Mouse (Mus musculus) kidney, embryonic 16.5 days (tissue): ENCODE data around the gene Car15. TPM values are rescaled to one million over a fixed set of nuclear protein-coding genes. Genes with fewer than 3 reads are reported as not detected.

Source experiments
- ATAC-seq: fragments of 200-750 bp; cut with Nextera tagmentation; 2 replicates; pipeline ENCODE4 v1.8.0; 2017; ENCODE audit warnings: moderate TSS enrichment; ENCODE audit not compliant: low FRiP score, low TSS enrichment
- H3K27ac ChIP-seq: fragments of 300-500 bp; sonication (generic); 2 replicates; pipeline ENCODE4 v1.5.1; 2014; ENCODE audit warnings: low read length
- H3K27me3 ChIP-seq: fragments of 300-500 bp; sonication (generic); 2 replicates; pipeline ENCODE4 v1.6.1; 2014; ENCODE audit warnings: low read length, control low read depth, mixed read lengths; ENCODE audit not compliant: insufficient read depth
- H3K36me3 ChIP-seq: fragments of 300-500 bp; sonication (generic); 2 replicates; pipeline ENCODE4 v1.6.1; 2014; ENCODE audit warnings: low read length, control low read depth, mixed read lengths; ENCODE audit not compliant: insufficient read depth
- H3K4me1 ChIP-seq: fragments of 300-500 bp; sonication (generic); 2 replicates; pipeline ENCODE4 v1.6.1; 2014; ENCODE audit warnings: low read length, control low read depth, mixed read lengths; ENCODE audit not compliant: insufficient read depth
- H3K4me2 ChIP-seq: fragments of 300-500 bp; sonication (generic); replicated peaks from 2 replicates; pipeline ENCODE4 v1.6.1; 2014; ENCODE audit warnings: low read depth, low read length
- H3K4me3 ChIP-seq: fragments of 300-500 bp; sonication (generic); 2 replicates; pipeline ENCODE4 v1.5.1; 2014; ENCODE audit warnings: mild to moderate bottlenecking, low read length
- H3K9ac ChIP-seq: fragments of 300-500 bp; sonication (generic); replicated peaks from 2 replicates; pipeline ENCODE4 v1.6.1; 2014; ENCODE audit warnings: low read length
- H3K9me3 ChIP-seq: fragments of 300-500 bp; sonication (generic); 2 replicates; pipeline ENCODE4 v1.6.1; 2016; ENCODE audit warnings: low read length, control low read depth
- WGBS: fragments of 180-500 bp; shearing (Covaris S2); extraction: QIAGEN DNeasy Blood & Tissue Kit; methylation state at CpG from one replicate; pipeline ENCODE4 v1.1.7; 2014; 5-methylcytosine and 5-hydroxymethylcytosine counted together
- polyA plus RNA-seq: library from polyadenylated mRNA; unstranded; fragments of >200 nt; fragmentation: Nextera tagmentation; extraction: Ambion mirVana; gene quantifications from 2 replicates; pipeline ENCODE4 v1.2.1, GENCODE M21; 2015

Car15 gene
- polyA plus RNA-seq, 1 experiment from 2014 or later: 48.6 TPM

DNA sequence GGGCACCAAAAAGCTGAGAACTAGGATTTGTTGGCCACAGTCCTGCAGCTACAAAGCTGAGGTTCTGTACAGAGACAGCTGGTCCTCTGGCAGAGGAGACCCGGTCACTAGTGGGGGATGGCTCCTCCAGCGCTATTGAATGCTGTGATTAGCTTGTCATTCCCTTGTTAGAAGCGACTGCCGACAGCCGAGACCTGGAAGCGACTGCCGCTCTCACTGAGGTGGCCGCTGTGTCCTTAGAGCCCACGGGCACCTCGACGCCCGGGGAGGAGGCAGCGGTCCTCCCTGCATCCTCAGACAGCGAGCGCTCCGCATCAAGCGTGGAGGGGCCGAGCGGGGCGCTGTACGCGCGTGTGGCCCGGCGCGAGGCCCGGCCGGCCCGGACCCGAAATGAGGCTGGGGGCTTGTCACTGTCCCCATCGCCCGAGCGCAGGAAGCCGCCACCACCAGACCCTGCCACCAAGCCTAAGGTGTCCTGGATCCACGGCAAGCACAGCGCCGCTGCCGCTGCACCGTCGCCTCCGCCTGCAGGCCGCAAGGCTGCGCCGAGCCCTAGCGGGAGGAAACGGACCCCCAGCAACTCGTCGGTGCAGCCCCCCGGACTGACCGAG is 31.5 kb downstream of the Car15 start:
- H3K27ac ChIP-seq: no peak overlapping the region
- peak overlapping the region; percentile 45 for H3K4me3 ChIP-seq
- 5% methylated on average over 47 of the region's 50 CpGs for WGBS
- peaks cover 67% of the 10 kb centered on the region for H3K4me1 ChIP-seq
- 0 out of 2 replicates have a peak, but pooled peaks cover 5% of the 10 kb centered on the region for H3K36me3 ChIP-seq
- H3K9me3 ChIP-seq: no peaks in the 10 kb centered on the region
- no peak for ATAC-seq
- peaks cover 53% of the 10 kb centered on the region for H3K27me3 ChIP-seq
- H3K4me2 ChIP-seq: peak overlapping the region; percentile 71
- H3K9ac ChIP-seq: peak overlapping the region; percentile 53

DNA sequence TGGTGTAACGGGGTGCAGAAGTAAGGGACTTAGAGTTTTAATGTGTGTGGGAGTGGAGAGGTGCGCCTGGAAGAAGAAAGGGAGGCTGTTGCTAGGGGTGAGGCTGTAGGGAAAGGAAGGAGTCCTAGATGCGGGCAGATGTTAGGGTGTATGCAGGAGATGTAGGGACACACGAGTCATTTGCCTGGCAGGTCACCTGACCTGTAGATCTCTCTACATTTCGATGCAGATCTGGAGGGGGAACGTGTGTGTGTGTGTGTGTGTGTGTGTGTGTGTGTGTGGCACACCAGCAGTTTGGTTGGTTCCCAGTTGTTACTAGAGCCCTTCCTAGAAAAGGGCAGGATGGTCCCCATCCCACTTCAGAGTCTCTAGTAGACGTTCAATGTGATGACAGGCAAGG is 33.2 kb downstream of the Car15 start:
- Histone ChIP-seq H3K27me3 (peaks cover 62% of the 10 kb centered on the region), H3K4me3 (peak overlapping the region; percentile 42), H3K4me2 (peak overlapping the region; percentile 62), H3K36me3 (0 out of 2 replicates have a peak, but pooled peaks cover 5% of the 10 kb centered on the region), H3K4me1 (peaks cover 69% of the 10 kb centered on the region), H3K9ac (0 out of 2 replicates have a peak overlapping the region, but pooled peaks have one; percentile 34), H3K27ac (no peak overlapping the region), H3K9me3 (no peaks in the 10 kb centered on the region)
- no peak for ATAC-seq
- WGBS: 21% methylated on average over 7 of the region's 7 CpGs

DNA sequence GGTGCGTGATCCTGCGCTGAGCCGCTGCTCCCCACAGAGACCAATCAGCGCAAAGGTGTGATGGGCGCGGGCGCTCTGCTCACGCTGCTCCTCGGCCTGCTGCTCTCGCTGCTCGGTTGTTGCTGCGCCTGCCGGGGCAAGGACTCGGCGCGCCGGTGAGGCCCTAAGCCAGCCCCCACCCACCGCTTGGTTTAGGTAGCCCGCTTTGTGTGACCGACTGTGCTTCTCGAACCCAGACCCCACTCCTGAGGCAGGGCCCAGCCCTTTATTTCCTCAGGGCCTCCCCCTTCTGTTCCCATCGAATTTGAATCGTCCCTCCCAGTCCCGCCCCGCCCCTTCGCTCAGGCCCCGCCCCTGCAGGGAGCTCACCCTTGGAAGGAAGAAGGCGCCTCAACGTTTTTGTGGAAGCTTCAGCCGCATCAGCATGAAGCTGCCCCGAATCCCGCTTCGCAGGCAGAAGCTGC is 33.7 kb downstream of the Car15 start:
- peaks cover 69% of the 10 kb centered on the region for H3K4me1 ChIP-seq
- WGBS: 7% methylated on average over 33 of the region's 33 CpGs
- peaks cover 67% of the 10 kb centered on the region for H3K27me3 ChIP-seq
- no peak overlapping the region for H3K27ac ChIP-seq
- ATAC-seq: peak; percentile 15; the same call in 1 of the 2 replicates
- peak overlapping the region; percentile 34; the same call in 1 of the 2 replicates for H3K9ac ChIP-seq
- no peaks in the 10 kb centered on the region for H3K9me3 ChIP-seq
- H3K4me2 ChIP-seq: peak overlapping the region; percentile 62
- H3K36me3 ChIP-seq: 0 out of 2 replicates have a peak, but pooled peaks cover 5% of the 10 kb centered on the region
- H3K4me3 ChIP-seq: peak overlapping the region; percentile 42

DNA sequence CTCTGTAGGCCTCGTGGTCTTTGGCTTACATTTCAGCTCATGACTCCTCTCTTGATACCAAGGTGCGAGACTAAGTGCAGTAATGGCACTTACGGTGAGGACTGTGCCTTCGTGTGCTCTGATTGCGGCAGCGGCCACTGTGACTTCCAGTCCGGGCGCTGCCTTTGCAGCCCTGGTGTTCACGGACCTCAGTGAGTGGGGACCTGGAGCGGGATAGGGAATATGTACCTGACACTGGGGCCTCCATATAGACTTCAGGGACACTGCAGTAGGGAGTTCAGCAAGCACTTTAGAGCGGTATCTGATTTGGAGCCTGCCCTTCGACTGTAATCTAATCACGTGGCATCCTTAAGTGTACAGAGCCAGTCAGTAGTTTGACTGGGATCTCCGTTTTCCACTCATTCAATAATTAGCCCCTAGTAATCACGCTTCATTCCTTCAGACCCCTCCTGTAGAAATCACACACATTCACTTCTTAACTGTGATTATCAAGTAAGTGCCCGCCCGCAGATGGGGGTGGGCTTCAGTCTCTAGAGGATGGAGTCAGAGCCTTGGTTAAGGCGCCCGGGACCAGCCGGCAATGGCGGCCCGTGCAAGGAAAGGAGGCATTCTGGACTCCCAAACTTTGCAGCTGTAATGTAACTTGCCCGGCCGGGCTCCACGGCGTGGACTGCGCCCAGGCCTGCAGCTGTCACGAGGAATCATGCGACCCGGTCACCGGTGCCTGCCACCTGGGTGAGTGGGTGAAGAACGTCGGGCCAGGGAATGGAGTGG is 34.3 kb downstream of the Car15 start:
- 29% methylated on average over 33 of the region's 33 CpGs for WGBS
- peak overlapping the region; percentile 27; the same call in 1 of the 2 replicates for H3K9ac ChIP-seq

DNA sequence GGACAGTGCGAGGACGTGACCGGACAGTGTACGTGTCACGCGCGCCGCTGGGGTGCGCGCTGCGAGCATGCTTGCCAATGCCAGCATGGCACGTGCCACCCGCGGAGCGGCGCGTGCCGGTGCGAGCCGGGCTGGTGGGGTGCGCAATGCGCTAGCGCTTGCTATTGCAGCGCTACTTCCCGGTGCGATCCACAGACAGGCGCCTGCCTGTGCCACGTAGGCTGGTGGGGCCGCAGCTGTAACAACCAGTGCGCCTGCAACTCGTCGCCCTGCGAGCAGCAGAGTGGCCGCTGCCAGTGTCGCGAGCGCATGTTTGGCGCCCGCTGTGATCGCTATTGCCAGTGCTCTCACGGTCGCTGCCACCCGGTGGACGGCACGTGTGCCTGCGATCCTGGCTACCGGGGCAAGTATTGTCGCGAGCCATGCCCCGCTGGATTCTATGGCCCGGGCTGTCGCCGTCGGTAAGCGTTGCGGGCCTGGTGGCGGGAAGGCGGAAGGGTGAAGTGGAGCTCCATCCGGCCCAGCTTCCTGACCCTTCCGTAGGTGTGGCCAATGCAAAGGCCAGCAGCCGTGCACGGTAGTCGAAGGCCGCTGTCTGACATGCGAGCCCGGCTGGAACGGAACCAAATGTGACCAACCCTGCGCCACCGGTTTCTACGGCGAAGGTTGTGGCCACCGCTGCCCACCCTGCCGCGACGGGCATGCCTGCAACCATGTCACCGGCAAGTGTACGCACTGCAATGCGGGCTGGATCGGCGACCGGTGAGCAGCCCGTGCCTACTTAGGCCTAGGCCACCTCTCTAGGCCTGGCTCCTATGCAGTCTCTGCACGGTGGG is 35.1 kb downstream of the Car15 start:
- no peak for ATAC-seq
- H3K9me3 ChIP-seq: no peaks in the 10 kb centered on the region
- peaks cover 77% of the 10 kb centered on the region for H3K27me3 ChIP-seq
- H3K4me1 ChIP-seq: peaks cover 80% of the 10 kb centered on the region
- 0 out of 2 replicates have a peak, but pooled peaks cover 5% of the 10 kb centered on the region for H3K36me3 ChIP-seq
- WGBS: 11% methylated on average over 83 of the region's 83 CpGs
- H3K9ac ChIP-seq: peak overlapping the region; percentile 24
- no peak overlapping the region for H3K27ac ChIP-seq
- H3K4me3 ChIP-seq: peak overlapping the region; percentile 44
- peak overlapping the region; percentile 53 for H3K4me2 ChIP-seq

More for the DNA sequence above, 34.3 kb downstream of the Car15 start:
- Histone ChIP-seq H3K9me3 (no peaks in the 10 kb centered on the region), H3K4me3 (peak overlapping the region; percentile 44), H3K4me2 (peak overlapping the region; percentile 62), H3K36me3 (0 out of 2 replicates have a peak, but pooled peaks cover 5% of the 10 kb centered on the region), H3K27ac (no peak overlapping the region), H3K27me3 (peaks cover 73% of the 10 kb centered on the region), H3K4me1 (peaks cover 72% of the 10 kb centered on the region)
- no peak for ATAC-seq

DNA sequence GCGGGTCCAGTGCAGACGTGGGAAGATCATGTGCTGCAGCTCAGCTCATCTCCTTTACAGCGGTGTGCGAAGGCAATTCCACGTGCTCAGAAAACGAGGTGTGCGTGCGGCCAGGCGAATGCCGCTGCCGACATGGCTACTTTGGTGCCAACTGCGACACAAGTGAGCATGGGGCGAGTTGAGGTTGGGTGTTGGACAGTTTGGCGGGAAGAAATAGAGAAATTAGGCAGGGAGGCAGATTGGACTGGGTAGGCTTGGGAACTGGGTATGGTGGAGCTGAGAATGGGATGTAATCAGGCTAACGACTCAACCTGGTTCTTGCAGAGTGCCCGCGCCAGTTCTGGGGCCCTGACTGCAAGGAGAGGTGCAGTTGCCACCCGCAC is 35.7 kb downstream of the Car15 start:
- Histone ChIP-seq H3K4me3 (peak overlapping the region; percentile 44), H3K4me1 (peaks cover 79% of the 10 kb centered on the region), H3K9ac (peak overlapping the region; percentile 24; the same call in 1 of the 2 replicates), H3K36me3 (0 out of 2 replicates have a peak, but pooled peaks cover 5% of the 10 kb centered on the region), H3K4me2 (peak overlapping the region; percentile 53), H3K9me3 (no peaks in the 10 kb centered on the region), H3K27me3 (peaks cover 80% of the 10 kb centered on the region), H3K27ac (no peak overlapping the region)
- ATAC-seq: no peak
- WGBS: 26% methylated on average over 18 of the region's 18 CpGs

DNA sequence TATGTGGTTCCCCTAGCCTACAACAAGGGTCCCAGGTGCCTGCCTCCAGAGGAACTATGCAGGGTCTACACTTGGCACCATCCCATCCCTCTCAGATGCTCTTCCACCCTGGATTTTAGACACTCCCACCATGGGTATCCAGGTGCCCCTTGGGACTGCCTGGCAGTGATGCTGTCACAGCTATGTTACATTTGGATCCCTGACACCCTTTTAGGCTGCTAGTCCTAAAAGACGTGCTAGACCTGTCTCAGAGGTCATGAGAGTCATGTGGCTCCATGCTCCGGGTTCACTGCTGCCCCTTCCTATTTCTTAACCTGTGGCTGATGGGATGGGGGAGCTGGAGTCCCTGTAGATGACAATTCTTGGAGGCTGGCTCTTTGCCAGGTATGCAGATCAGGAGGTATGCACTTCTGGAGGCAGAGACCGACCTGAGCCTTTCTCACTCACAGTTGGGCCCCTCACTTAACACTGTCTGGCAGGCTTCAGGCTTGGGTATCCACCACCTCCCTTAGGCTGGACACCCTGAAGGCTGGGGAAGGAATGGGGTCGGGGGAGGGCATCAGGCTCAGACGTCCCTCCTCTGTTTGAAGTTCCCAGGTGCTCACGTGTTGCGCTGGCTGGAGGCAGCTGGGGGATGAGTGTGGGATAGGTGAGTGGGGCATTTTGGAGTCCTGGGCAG is 36.2 kb downstream of the Car15 start:
- H3K36me3 ChIP-seq: 0 out of 2 replicates have a peak, but pooled peaks cover 5% of the 10 kb centered on the region
- no peak overlapping the region for H3K4me2 ChIP-seq
- no peak for ATAC-seq
- no peak overlapping the region for H3K4me3 ChIP-seq
- H3K27ac ChIP-seq: no peak overlapping the region
- H3K27me3 ChIP-seq: peaks cover 81% of the 10 kb centered on the region
- H3K9me3 ChIP-seq: no peaks in the 10 kb centered on the region
- 11% methylated on average over 7 of the region's 7 CpGs for WGBS
- no peak overlapping the region for H3K9ac ChIP-seq
- H3K4me1 ChIP-seq: peaks cover 79% of the 10 kb centered on the region

DNA sequence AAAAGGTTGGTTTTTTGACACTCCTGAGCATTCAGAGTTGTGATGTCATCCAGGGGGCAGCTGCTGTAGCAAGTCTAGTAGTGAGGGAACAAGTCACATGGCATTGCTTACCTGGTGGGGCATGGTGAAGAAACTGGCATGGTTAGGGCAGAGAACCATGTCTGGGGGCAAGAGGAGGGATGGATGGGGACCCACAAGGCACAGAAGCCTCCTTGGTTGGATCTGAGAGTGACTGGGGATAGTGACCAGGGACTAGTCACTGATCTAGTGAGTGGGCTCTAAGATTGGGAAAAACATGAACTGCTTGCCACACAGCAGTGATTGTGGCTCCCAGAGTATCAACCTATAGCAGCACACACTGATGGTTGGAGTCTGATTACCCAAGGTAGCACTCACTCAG is 38.6 kb downstream of the Car15 start:
- ATAC-seq: no peak
- H3K4me1 ChIP-seq: peaks cover 67% of the 10 kb centered on the region
- H3K27ac ChIP-seq: no peak overlapping the region
- H3K9me3 ChIP-seq: no peaks in the 10 kb centered on the region
- peaks cover 65% of the 10 kb centered on the region for H3K27me3 ChIP-seq
- 0 out of 2 replicates have a peak, but pooled peaks cover 5% of the 10 kb centered on the region for H3K36me3 ChIP-seq
- no peak overlapping the region for H3K9ac ChIP-seq
- peak overlapping the region; percentile 81 for H3K4me2 ChIP-seq
- peak overlapping the region; percentile 65; the same call in 1 of the 2 replicates for H3K4me3 ChIP-seq
